ENCODE assay signal across 8 mouse cellular contexts in the genomic region with DNA sequence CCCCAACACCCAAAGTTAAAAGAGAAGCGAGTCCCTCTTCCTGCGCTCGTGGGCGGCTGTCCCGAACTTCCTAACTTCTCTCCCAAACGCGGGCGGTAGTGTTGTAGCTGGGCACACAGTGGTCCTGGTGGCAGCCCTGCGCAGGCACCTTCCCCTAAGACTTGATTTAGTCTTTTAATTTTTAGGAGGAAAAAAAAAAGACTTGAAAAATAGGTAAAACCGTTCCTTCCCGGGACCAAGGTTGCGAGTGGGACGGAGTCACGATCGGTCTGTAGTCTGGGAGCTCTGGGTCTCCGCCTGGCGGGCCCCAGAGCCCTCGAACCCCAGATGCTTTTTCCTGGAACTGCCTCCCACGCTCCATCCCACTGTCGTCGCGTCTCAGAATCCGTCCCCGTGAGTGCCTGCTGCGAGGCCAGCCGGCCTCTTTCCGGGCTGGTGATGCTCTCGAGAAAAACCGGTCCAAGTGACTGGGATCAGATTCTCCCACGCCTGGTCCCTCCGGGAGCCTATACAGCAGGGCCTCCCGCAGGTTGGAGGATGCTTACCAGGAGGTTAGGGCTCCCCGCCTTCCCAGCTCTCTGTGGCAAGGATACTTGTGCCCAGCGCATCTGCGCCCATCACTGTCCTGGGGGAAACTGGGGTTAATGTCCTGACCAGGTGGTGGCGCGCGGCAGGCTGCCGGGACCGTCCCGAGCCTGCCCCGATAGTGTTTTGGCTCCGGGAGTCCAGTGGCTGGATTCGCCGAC. TPM values are rescaled to one million over a fixed set of nuclear protein-coding genes. Genes with fewer than 3 reads are reported as not detected.
DNase-seq lines count a peak whose midpoint lies in the region; ATAC-seq lines count a peak whose summit lies in the region.

No protein-coding gene starts in this region.

- ATAC-seq in heart, embryonic 12.5 days (ENCODE audit: insufficient number of reproducible peaks, low FRiP score), result no peak
- no peak for ATAC-seq in limb, embryonic 11.5 days (ENCODE audit: insufficient number of reproducible peaks, low FRiP score, low TSS enrichment, low read depth)
- no peak for ATAC-seq in megakaryocyte-erythroid progenitor cell, adult 5-6 weeks (replicated peaks; ENCODE audit: low FRiP score, low TSS enrichment, poor library complexity, severe bottlenecking)

- H3K27me3 ChIP-seq in heart, embryonic 12.5 days (replicated peaks), result peaks cover 83% of the 10 kb centered on the region
- peaks cover 87% of the 10 kb centered on the region for H3K27me3 ChIP-seq in forebrain, embryonic 10.5 days (ENCODE audit: poor library complexity, severe bottlenecking)
- H3K27me3 ChIP-seq in limb, embryonic 11.5 days (ENCODE audit: control insufficient read depth, insufficient read depth, low read length), result peaks cover 43% of the 10 kb centered on the region

- H3K36me3 ChIP-seq in heart, embryonic 12.5 days, result no peaks in the 10 kb centered on the region
- no peaks in the 10 kb centered on the region for H3K36me3 ChIP-seq in forebrain, embryonic 10.5 days (replicated peaks)
- H3K36me3 ChIP-seq in limb, embryonic 11.5 days (ENCODE audit: control insufficient read depth, insufficient read depth, low read length), result no peaks in the 10 kb centered on the region

- no peak overlapping the region for H3K27ac ChIP-seq in heart, embryonic 12.5 days (ENCODE audit: poor library complexity, severe bottlenecking)
- peak overlapping the region; percentile 72; the same call in 1 of the 2 replicates for H3K27ac ChIP-seq in forebrain, embryonic 10.5 days
- H3K27ac ChIP-seq in limb, embryonic 11.5 days (replicated peaks; ENCODE audit: low read depth, low read length), result no peak overlapping the region

- H3K4me3 ChIP-seq in heart, embryonic 12.5 days, result peak overlapping the region; percentile 64
- H3K4me3 ChIP-seq in forebrain, embryonic 10.5 days, result peak overlapping the region; percentile 74
- H3K4me3 ChIP-seq in limb, embryonic 11.5 days (ENCODE audit: low read depth, low read length), result peak overlapping the region; percentile 41

- intact Hi-C loops in heart, postnatal 36 days (cut with DNase I), result no loop called here

- 1% methylated on average over 45 of the region's 45 CpGs for WGBS in heart, embryonic 12.5 days
- WGBS in forebrain, embryonic 10.5 days, result 1% methylated on average over 45 of the region's 45 CpGs
- under 1% methylated on average over 45 of the region's 45 CpGs for WGBS in limb, embryonic 11.5 days

- H3K4me2 ChIP-seq in heart, embryonic 12.5 days, result peak overlapping the region; percentile 99
- H3K4me2 ChIP-seq in limb, embryonic 11.5 days (ENCODE audit: low read depth, severe bottlenecking), result peak overlapping the region; percentile 77

- peak overlapping the region; percentile 61; the same call in 1 of the 2 replicates for H3K9ac ChIP-seq in heart, embryonic 12.5 days
- 0 out of 2 replicates have a peak overlapping the region, but pooled peaks have one; percentile 17 for H3K9ac ChIP-seq in limb, embryonic 11.5 days (ENCODE audit: low read length)

- peaks cover 15% of the 10 kb centered on the region for H3K4me1 ChIP-seq in heart, embryonic 12.5 days (replicated peaks)
- H3K4me1 ChIP-seq in forebrain, embryonic 10.5 days, result peaks cover 29% of the 10 kb centered on the region
- peaks cover 11% of the 10 kb centered on the region; the same call in 1 of the 2 replicates for H3K4me1 ChIP-seq in limb, embryonic 11.5 days (ENCODE audit: control insufficient read depth, insufficient read depth, low read length)

- H3K9me3 ChIP-seq in heart, embryonic 12.5 days (replicated peaks), result no peaks in the 10 kb centered on the region
- no peaks in the 10 kb centered on the region for H3K9me3 ChIP-seq in forebrain, embryonic 10.5 days
- no peaks in the 10 kb centered on the region for H3K9me3 ChIP-seq in limb, embryonic 11.5 days (ENCODE audit: control insufficient read depth, low read length)

- no peak for DNase-seq in heart, postnatal 36 days
- DNase-seq in brain, adult 2 months (ENCODE audit: low read depth, low spot score), result peak; percentile 89
- peak; percentile 41 for DNase-seq in forebrain, embryonic 10.5 days (ENCODE audit: extremely low spot score, low spot score)
- DNase-seq in limb, embryonic 11.5 days (ENCODE audit: low spot score), result peak; percentile 60
- DNase-seq in right cerebral cortex, postnatal 25 days, result peak; percentile 23
- DNase-seq in adrenal gland, postnatal 36 days, result no peak

RNA-seq across cellular contexts. Expression of a gene that starts 1.2 kb away (rescaled TPM):
- polyA plus RNA-seq in heart, embryonic 12.5 days (2016; fragmentation: Nextera tagmentation; extraction: Ambion mirVana), result 0.37 and 0.65 TPM in 2 replicates
- total RNA-seq in heart, postnatal 36 days (2021), result 1 to 10 TPM; 1.6 to 4.6 TPM
- polyA plus RNA-seq in forebrain, embryonic 10.5 days (2016; fragmentation: Nextera tagmentation; extraction: Ambion mirVana), result 0.92 and 0.99 TPM in 2 replicates
- 1.4 and 1.6 TPM in 2 replicates for polyA plus RNA-seq in limb, embryonic 11.5 days (2014; fragmentation: Nextera tagmentation; extraction: Ambion mirVana)
- total RNA-seq in adrenal gland, postnatal 36 days (2021), result under 1 TPM; 0.36 to 0.79 TPM
- total RNA-seq in megakaryocyte-erythroid progenitor cell, adult 5-6 weeks (2014; fragmentation: Nextera tagmentation), result not detected in 2 replicates
- not detected in 2 replicates for total RNA-seq in megakaryocyte-erythroid progenitor cell, adult 5-6 weeks (2017)

RNA-seq across cellular contexts. Expression of a gene that starts 45.6 kb away (rescaled TPM):
- 21.2 and 24.3 TPM in 2 replicates for polyA plus RNA-seq in heart, embryonic 12.5 days (2016; fragmentation: Nextera tagmentation; extraction: Ambion mirVana)
- 10 to 100 TPM; 24.8 to 28.1 TPM for total RNA-seq in heart, postnatal 36 days (2021)
- polyA plus RNA-seq in forebrain, embryonic 10.5 days (2016; fragmentation: Nextera tagmentation; extraction: Ambion mirVana), result 21.2 and 21.9 TPM in 2 replicates
- 23.2 and 23.6 TPM in 2 replicates for polyA plus RNA-seq in limb, embryonic 11.5 days (2014; fragmentation: Nextera tagmentation; extraction: Ambion mirVana)
- total RNA-seq in adrenal gland, postnatal 36 days (2021), result 10 to 100 TPM; 20.9 to 21.5 TPM
- total RNA-seq in megakaryocyte-erythroid progenitor cell, adult 5-6 weeks (2014; fragmentation: Nextera tagmentation), result 13.2 and 20.7 TPM in 2 replicates
- 20.0 and 20.4 TPM in 2 replicates for total RNA-seq in megakaryocyte-erythroid progenitor cell, adult 5-6 weeks (2017)

Comparison
In these comparisons a context has a peak if more than half of its experiments do, and no peak if none do; other contexts are left out.
1. DNase-seq: peak in brain, adult 2 months (single experiment), forebrain, embryonic 10.5 days (single experiment), limb, embryonic 11.5 days (single experiment) and right cerebral cortex, postnatal 25 days (single experiment); none in heart, postnatal 36 days (0 of 2) and adrenal gland, postnatal 36 days (0 of 2).
2. Peak in every context shown above with its lines, with median percentiles within 50 percentile points of each other: H3K4me3 ChIP-seq.